Mouse (Mus musculus): Measurements from ENCODE around the gene Dgcr2.
A peak's percentile ranks its signal among the peaks of the same experiment; 100 is the strongest.

Dgcr2 gene

DNA sequence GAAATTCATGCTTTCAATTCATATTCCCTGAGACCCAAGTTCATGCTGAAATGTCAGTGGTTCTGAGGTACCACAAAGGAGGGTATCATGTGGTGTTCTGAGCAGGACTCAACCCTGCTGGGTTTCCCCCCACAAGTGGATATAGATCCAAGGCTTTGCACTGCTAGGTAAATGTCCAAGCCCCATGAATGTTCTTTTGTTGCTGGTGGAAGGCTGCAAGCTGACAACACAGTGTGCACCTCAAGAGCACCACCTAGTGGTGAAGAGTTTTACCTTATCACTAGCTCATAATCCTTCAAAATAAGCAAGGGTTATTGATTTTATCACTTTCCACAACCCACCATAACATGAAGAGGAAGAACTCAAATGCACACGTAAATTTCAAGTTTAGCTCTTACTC lies 49.4 kb downstream of the Dgcr2 start:
- peak; percentile 72 for DNase-seq (ENCODE audit: low read depth)

DNA sequence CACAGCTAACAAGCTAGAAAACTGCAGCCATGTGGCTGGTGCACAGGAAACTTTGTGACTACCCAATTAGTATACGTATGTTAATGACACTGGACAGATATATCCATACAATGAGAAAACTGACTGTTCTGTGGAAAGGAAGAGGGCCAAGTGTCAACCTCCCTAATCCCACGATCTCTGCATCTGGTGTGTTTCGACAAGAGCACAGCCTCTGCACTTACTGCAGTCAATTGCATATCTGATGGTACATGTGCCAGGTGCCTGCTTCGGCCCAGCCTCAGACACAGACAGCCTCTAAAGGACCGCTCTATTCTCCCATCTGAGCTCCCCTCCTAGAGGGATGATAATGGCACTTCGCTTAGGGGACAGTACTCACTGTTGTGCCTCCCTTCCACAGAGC lies 49.9 kb downstream of the Dgcr2 start:
- DNase-seq (ENCODE audit: low read depth): no peak

DNA sequence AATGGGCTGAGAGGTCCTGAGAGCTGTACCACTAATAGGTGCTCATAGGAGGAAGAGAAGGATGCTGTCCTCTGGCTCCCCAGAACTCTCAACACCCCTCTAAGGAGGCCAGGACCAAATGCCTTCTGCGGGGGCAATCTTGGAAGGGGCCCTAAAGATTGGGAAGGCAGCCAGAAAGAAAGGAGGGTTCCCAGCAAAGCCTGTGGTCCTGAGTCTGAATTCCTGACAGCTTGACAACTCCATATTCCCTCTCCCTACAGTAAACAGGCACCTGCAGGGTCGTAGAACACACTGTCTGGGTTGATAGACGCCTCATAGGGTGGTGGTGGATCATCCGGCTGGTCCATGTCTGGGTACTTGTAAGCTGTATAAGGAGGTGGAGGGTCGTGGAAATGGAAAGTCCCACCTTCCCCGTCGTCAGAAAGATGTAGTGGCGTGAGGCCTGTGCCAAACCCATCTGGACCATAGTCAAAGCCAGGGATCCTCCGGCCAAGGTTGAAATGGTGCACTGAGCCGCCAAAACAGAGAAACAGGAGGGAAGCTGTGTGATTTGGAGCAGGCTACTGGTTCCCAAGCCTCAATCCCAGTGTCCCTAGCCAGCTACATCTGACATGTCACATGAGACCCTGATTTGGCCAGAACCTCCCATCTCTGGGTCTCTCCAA lies 54.5 kb downstream of the Dgcr2 start:
- no peak for DNase-seq (ENCODE audit: low read depth)

DNA sequence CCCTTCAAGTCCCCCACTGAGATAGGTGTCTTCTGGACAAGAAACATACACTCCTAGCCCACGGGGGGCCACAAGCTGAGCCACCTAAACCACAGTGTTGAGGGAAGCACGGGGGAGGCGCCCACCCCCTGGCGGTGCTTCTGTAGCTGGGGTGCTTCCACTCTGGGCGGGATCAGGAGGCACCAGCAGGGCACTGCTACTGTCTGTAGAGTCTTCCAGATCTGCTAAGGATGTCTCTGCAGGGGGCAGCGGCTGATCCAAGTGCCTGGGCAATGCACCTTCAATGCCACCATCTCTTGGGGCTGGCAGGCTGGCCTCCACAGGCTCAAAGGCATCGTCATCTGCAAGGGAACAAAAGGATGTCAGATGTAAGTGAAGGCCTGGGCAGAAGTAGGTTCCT lies 55.9 kb downstream of the Dgcr2 start:
- no peak for DNase-seq (ENCODE audit: low read depth)

DNA sequence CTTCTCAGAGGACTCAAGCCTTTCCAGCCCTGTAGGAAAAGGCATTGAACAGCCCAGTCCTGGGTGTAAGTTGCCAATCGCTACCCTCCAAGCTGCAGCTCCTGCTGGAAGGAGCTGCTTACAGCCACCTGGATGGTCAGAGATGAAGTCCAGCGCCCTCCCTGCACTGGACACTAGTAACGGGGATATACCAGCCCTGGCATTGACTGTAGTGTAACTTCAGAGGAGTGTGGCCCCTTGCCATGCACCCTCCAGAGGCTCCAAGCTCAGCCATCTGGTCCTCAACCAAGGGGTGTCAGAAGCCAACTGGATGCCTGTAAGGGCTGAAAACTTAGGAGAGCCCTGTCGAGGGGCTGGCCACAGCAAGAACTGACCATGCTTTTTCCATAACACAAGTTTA lies 58.4 kb downstream of the Dgcr2 start:
- no peak for DNase-seq (ENCODE audit: low read depth)

DNA sequence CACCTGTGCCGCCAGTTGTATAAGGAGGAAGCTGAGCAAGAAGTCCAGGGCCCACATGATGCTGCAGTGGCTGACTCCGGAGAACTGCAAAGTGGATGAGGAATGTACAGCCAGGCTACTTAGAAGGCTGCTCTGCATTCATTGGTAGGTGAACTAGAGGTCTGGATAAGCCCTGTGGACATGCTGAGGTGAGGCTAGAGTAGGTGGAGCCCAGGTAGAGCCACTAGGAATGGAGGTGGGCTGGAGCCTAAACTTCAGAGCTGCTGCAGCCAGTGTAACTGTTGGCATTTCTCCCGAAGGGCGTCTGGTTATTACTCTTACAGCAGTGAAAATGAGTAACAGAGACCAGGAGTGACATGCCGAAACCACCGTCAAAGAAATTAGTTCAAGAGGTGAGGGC lies 60.3 kb downstream of the Dgcr2 start, which contains the start of gene Car15:
Gene Car15, minus strand, starts transcription at position 314 of the 400 bp plus-strand sequence.
- no peak for DNase-seq (ENCODE audit: low read depth)

DNA sequence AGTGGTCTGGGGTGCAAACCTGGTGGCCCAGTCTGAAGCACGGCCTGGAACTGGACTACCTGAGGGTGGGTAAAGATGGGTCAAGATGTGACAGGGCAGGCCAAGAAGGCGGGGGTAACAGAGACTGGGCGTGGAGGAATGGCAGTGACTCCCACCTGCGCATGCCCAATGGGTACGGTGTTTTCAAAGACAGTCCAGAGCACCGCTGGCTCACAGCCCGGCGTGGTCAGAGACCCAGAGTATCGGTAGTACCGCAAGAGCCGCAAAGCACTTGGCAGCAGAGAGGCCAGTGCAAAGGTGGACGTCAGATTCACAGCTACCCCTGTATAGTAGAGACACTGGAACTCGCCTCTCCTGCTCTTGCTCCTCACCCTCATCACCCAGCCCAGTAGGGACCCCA lies 62.9 kb downstream of the Dgcr2 start:
- no peak for DNase-seq (ENCODE audit: low read depth)

DNA sequence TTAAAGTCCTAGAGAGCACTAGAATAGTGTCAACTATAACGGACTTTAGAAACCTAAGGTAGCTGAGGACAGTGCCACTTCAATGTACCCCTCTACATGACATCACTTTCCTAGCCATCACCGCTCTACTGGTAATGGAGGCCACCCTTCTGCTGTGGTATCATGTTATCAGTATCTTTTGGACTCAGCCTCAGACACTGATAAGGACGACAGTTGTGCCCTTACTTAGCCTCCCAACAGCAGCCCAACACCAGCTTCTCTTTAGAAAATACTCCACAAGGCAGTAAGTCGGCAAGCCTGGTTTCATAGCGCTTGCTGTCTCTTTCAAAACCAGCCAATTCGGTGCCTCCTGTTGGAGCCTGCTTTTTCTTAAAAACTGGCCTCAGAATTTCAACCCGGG lies 63.8 kb downstream of the Dgcr2 start:
- DNase-seq (ENCODE audit: low read depth): no peak

DNA sequence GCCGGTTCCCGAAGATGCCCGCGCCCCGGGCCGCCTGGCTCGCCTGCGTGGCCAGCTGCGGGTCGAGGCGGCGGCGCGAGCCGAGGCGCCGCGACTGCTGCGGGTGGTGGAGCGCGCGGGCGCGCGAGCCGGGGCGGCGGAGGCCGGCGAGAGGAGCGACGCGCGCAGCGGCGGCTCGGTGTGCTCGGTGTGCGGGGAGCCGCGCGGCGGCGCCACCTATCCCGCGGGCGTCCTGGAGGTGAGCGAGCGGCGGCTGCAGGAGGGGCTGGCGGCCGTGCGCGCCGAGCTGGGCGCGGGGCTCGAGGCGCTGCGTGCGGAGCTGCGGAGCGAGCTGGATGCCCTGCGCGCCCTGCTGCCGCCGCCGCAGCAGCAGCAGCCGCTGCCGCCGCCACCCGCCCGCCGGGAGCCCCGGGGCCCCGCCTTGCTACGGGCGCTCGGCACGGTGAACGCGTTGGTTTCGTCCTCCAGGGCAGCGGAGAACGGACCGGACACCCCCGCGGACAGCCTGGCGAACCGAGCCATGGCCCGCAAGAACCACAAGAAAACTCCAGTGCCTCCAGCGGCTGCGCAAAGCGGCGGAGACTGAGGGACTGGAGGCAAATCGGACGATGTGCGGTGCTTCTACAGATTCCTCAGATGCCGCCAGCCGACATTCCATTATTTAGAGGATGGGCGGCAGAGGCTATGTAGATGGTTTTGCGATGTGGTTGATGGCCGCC lies 64.5 kb downstream of the Dgcr2 start:
- no peak for DNase-seq (ENCODE audit: low read depth)

DNA sequence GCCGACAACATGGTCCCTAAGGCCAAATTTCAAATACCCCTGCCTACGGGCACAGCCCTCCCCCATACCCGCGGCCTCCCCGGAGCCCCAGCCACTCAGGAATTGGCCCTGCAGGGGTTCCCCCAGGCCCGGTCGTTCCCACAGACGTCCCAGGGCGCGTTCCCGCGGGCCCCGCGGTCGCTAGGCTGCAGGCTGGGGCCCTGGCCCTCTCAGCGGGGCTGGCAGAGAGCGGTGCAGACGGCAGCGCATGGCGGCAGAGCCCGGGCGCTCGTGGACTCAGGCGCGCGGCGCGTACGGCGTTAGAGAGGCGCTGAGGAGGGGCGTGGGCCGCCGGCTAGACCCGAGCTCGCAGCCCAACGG lies 65.1 kb downstream of the Dgcr2 start:
- DNase-seq (ENCODE audit: low read depth): no peak

DNA sequence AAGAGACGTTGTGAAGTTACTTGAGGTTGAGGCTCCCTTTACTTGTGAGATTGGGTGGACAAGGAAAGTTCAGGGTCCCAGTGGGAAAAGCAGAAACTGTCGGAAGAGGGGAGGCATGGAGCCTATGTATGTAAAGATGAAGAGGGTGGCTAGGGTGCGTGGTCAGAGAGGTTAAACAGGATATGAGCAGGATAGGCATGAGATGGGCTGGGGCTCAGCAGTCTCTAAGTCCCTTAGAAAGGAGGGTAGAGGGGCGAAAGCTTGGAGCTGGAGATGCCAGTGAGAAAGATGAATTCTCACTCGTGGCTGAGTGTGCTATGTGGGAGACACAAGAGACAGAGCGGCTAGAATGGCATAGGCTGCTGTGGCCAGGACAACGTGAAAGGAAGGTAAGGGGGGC lies 65.5 kb downstream of the Dgcr2 start, which contains the start of gene B830017H08Rik:
Gene B830017H08Rik, plus strand, starts transcription at position 301 of the 400 bp plus-strand sequence.
- no peak for DNase-seq (ENCODE audit: low read depth)

DNA sequence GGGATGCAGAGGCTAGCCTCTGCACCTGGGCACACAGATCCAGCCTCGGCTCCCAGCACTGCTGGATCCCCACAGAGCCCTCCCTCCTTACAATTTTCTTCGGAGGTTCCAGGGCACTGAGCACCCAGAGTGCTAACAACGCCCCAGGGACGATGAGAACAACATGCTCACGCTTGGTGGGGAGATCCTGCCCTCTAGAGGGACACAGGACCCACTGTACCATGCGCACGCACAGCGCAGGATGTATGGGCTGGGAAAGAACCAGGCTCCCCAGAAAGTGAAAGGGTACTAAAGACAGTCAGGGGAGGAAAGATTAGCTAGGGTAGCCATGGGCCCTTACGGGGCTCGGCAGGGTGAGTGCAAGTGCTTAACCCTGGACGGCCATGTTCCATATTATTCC lies 66.6 kb downstream of the Dgcr2 start:
- no peak for DNase-seq (ENCODE audit: low read depth)

DNA sequence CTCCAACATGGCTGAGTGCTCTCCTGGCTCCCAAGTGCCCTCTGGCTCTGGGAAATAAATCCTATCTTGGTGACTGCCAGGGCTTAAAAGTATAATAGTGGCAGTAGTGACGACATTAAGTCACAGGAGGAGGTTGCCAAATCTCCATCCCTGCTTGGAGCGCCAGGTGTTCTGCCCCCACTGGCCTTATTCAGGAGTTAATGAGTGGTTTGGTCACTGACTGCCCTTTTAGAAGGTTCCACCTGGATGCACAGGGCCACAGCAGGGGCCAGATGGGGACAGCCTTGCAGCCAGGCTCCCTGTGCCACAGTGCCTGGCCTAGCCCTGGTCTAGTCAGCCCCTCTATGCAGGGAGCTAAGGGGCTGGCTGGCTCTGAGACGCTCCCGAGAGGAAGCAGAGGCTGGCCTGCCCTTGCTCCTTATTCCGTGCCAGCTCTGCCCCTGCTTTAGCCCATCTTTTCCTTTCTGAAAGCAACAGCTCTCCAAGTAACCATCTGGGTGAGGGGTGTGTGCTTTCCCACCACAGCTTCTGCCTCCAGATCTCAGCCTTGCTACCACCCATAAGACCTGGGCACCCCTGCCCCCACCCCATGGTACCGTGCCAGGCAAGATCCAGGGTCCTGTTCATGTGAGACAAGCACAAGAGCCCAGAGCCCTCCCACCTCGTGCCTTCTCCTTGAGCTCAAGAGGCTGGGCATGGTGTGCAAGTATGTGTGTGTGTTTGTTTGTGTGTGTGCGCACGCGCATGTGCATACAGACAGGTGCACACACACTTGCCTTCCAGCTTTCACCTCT lies 67.8 kb downstream of the Dgcr2 start:
- DNase-seq (ENCODE audit: low read depth): no peak

DNA sequence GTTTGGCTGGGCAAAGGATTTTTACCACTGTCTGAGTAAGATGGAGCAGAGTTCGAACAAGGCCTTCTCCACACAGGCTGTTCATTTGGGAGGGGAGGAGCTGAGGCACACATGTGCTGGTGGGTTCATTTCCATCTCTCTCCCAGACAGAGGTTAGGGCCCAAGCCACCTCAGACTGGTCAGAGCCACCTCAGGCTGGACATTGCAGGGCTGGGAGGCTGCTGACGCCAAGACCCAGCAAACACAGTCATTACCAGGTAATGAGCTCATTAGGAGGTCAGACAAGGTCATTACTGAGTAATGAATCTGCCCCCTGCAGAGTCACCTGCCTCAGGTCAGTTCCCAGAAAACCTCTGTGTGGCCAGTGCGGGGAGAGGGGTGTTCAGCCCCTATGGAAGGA lies 69.5 kb downstream of the Dgcr2 start:
- DNase-seq (ENCODE audit: low read depth): no peak

DNA sequence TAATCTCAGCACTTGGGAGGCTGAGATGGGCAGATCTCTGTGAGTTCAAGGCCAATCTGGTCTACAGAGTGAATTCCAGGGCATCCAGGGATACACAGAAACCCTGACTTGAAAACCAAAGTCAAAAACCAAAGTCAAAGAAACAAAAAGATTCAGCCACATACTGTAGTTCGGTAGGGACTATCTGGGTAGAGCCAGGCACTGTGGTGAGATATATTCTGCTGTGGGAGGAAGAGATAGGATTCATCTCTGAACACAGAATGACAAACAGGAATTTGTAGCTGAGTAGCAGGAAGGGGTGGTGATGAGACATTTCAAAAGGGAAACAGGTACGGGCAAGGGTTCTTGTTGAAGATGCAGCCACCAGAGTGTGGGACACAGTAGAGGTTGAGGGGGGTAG lies 70.1 kb downstream of the Dgcr2 start:
- DNase-seq (ENCODE audit: low read depth): no peak

DNA sequence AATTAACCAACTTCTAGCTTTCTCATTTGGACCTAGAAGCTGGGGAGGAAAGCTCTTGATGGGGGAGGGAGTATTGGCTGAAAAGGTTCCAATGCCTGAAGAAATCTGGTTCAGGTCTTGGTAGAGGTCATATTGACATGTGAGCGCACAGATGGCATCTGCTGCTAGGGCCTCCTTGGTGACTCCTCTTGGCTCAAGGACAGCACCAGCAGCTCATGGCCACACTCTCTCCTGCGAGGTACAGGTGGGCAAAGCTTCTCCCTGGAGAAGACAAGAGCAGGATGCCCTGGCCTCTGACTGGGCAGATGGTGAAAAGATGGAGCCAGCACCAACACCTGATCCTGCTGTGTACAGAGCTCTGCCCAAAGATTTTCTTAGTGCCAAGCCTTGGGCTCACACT lies 71.9 kb downstream of the Dgcr2 start:
- DNase-seq (ENCODE audit: low read depth): no peak

DNA sequence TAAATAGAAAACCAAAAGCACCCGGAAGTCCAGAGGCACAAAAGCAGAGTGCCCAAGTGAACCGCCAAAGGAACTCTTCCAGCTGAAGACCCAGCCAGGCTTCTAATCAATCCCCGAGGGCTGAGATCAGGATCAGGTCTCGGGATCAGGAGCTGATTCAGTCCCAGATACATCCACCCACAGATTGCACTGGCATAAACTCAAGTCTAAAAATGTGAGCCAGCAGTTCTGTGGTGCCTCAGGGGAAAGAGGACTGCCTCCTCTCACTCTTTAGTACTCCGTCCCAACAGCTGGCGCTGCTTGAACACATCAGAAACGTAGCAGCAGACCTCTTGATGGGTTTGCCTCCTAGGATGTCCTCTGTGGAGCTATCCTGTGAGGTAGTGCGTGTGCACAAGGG lies 81.8 kb downstream of the Dgcr2 start:
- DNase-seq (ENCODE audit: low read depth): no peak

DNA sequence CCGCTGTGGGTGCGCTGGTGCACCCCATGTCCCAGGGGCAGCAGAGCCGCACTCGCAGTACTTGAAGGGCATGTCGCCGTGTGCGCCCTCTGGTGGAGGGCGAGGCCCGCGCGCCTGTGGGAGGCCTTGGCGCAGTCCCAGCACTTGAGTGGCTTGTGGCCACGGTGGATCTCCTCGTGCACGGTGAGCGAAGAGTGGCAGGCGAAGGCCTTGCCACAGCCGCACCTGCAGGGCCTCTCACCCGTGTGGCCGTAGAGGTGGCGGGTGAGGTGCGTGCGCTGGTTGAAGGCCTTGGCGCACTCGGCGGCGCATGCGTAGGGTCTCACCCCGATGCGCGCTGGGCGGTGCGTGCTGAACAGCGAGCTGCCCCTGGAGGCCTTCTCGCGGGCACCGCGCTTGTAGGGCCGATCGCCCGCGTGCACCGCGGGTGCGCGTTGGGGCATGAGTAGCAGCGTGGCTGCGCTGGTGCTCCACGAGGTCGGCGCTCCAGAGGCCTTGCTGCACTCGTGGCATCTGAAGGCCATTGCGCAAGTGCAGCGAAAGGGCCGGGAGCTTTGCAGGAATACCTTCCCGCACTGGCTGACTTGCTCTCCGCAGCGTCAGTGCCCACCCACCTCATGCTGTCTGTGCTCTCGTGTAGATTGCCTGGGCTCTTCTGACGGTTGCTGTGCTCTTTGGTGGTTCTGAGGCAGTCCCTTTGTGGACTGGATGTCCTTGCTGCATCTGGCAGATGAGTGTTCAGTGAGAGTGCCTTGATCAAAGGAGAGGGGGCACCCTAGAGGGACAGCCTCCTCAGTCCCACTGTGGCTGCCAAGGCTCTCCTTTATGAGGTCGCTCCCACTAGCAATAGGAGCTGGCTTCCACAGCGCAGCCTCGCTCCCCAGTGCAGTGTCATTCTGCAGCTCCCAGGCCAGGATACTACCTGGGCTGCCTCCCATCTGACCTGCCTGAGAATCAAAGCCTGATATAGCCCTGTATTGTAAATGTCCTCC lies 82.7 kb downstream of the Dgcr2 start:
- peak; percentile 88 for DNase-seq (ENCODE audit: low read depth)

DNA sequence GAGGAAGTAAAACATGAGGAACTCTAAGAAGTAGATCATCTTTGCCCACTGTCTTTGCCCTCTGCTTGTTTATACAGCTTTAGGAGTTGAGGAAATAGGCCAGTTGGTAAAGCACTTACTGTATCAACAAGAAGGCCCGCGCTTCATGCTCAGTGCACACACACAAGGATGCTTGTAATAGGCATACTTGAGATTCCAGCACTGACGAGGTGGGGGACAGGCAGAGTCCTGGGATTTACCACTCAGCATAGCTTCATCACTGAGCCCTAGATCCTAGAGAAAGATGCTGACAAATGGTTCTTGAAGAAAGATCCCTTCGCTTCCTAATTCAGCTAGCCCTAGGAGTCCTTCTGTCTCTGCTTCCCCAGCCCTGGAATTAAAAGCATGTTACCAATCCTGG lies 85.2 kb downstream of the Dgcr2 start:
- no peak for DNase-seq (ENCODE audit: low read depth)

DNA sequence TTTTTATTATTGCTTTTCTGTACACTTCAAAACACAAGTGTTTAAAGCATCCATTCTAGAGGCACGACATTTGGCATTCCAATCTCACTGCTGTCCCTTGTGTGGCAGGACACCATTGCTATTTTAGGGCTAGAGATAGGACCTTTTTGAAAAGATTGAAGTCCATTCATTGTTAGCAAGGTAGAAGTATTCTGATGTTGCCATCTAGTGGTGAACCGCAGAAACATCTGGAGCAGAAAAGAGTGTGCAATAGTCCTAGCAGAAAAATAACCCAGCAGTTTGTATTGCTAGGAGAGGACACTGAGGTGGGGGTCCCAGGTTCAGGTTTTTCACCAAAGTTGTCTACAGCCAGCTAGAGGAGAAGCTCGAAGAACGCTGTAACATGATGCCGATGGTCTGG lies 86.2 kb downstream of the Dgcr2 start:
- peak; percentile 67 for DNase-seq (ENCODE audit: low read depth)

DNA sequence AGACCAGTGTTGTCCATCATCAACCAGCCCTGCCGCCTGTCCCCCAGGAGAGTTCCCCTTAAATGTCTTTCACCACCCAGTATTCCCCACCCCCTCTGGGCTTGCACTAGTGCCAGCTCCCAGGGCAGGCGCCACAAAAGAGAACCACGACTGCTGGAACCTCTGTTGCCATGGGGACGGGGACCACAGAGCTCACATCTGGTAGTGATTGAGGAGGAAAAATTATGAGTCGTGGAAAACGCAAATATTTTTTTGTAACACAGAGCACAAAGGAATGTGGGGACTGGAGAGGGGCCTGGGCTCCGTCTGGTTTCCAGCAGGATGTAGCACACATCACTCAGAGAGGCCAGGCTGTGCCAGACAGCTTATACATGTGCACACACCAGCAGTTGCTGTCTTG lies 88.7 kb downstream of the Dgcr2 start:
- DNase-seq (ENCODE audit: low read depth): no peak

DNA sequence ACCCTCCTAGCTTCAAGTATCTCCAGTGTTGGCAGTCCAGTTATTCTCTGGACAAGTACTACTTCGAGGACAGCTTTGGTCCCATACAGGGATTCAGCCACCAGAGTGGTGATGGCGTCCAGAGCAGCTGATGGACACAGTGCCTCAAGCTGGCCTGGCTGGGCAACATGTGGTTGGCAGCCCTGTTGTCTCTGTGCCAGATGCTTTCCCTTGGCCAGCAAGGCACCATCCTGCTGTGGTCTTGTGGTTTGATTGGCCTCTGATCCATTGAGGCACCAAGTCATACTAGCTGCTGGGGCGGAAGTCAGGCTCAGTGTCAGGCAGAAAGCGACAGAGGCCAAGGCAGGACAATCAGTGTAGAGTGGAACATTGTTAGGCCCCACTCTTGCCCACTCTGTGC lies 89.2 kb downstream of the Dgcr2 start:
- DNase-seq (ENCODE audit: low read depth): no peak

All from induced T-regulatory cell, adult 2 months (primary cell).